Mouse (Mus musculus): Measurements from ENCODE around the gene Tecpr2. TPM values are rescaled to one million over a fixed set of nuclear protein-coding genes. Genes with fewer than 3 reads are reported as not detected.

Gene Tecpr2
- polyA plus RNA-seq, 1 experiment from 2014 or later = 5.7 TPM

GRCm38 (mm10) chr12:110999820-111000219 is 110.8 kb downstream of the Tecpr2 start:
- H3K27ac ChIP-seq = no peak overlapping the region
- ATAC-seq (ENCODE audit: insufficient number of reproducible peaks, insufficient read depth, low FRiP score, low TSS enrichment) = no peak
- 77% methylated on average over 2 of the region's 2 CpGs for WGBS
- H3K9ac ChIP-seq = no peak overlapping the region
- H3K36me3 ChIP-seq = no peaks in the 10 kb centered on the region
- H3K4me2 ChIP-seq (replicated peaks) = no peak overlapping the region
- no peak overlapping the region for H3K4me3 ChIP-seq
- no peaks in the 10 kb centered on the region for H3K27me3 ChIP-seq
- H3K4me1 ChIP-seq = no peaks in the 10 kb centered on the region
- H3K9me3 ChIP-seq = 0 out of 2 replicates have a peak, but pooled peaks cover 7% of the 10 kb centered on the region

GRCm38 (mm10) chr12:111000956-111001355 is 111.9 kb downstream of the Tecpr2 start:
- H3K4me2 ChIP-seq (replicated peaks) = no peak overlapping the region
- peaks cover 8% of the 10 kb centered on the region; the same call in 1 of the 2 replicates for H3K4me1 ChIP-seq
- no peak overlapping the region for H3K9ac ChIP-seq
- H3K4me3 ChIP-seq = no peak overlapping the region
- no peaks in the 10 kb centered on the region for H3K36me3 ChIP-seq
- H3K27ac ChIP-seq = no peak overlapping the region
- 0 out of 2 replicates have a peak, but pooled peaks cover 7% of the 10 kb centered on the region for H3K9me3 ChIP-seq
- ATAC-seq (ENCODE audit: insufficient number of reproducible peaks, insufficient read depth, low FRiP score, low TSS enrichment) = no peak
- WGBS = 91% methylated on average over 7 of the region's 7 CpGs
- H3K27me3 ChIP-seq = no peaks in the 10 kb centered on the region

GRCm38 (mm10) chr12:111004142-111004541 is 115.1 kb downstream of the Tecpr2 start:
- ATAC-seq (ENCODE audit: insufficient number of reproducible peaks, insufficient read depth, low FRiP score, low TSS enrichment) = no peak
- Histone ChIP-seq H3K36me3 (no peaks in the 10 kb centered on the region), H3K4me3 (no peak overlapping the region), H3K9me3 (no peaks in the 10 kb centered on the region), H3K4me2 (replicated peaks) (no peak overlapping the region), H3K27me3 (no peaks in the 10 kb centered on the region), H3K4me1 (peaks cover 25% of the 10 kb centered on the region), H3K27ac (no peak overlapping the region), H3K9ac (no peak overlapping the region)
- 82% methylated on average over 9 of the region's 9 CpGs for WGBS

- 70% methylated on average over 6 of the region's 6 CpGs for WGBS
- Histone ChIP-seq H3K36me3 (no peaks in the 10 kb centered on the region), H3K27me3 (no peaks in the 10 kb centered on the region), H3K4me3 (no peak overlapping the region), H3K9me3 (no peaks in the 10 kb centered on the region), H3K27ac (no peak overlapping the region), H3K4me2 (replicated peaks) (no peak overlapping the region), H3K4me1 (peaks cover 27% of the 10 kb centered on the region), H3K9ac (no peak overlapping the region)
- no peak for ATAC-seq (ENCODE audit: insufficient number of reproducible peaks, insufficient read depth, low FRiP score, low TSS enrichment)
Observed at GRCm38 (mm10) chr12:111005803-111006202, 116.7 kb downstream of the Tecpr2 start.

GRCm38 (mm10) chr12:111006339-111006738 is 117.3 kb downstream of the Tecpr2 start:
- no peaks in the 10 kb centered on the region for H3K27me3 ChIP-seq
- no peak overlapping the region for H3K4me2 ChIP-seq (replicated peaks)
- H3K36me3 ChIP-seq = no peaks in the 10 kb centered on the region
- H3K9ac ChIP-seq = no peak overlapping the region
- peaks cover 27% of the 10 kb centered on the region for H3K4me1 ChIP-seq
- no peak for ATAC-seq (ENCODE audit: insufficient number of reproducible peaks, insufficient read depth, low FRiP score, low TSS enrichment)
- H3K27ac ChIP-seq = no peak overlapping the region
- H3K9me3 ChIP-seq = no peaks in the 10 kb centered on the region
- 78% methylated on average over 5 of the region's 5 CpGs for WGBS
- H3K4me3 ChIP-seq = no peak overlapping the region

- peaks cover 27% of the 10 kb centered on the region for H3K4me1 ChIP-seq
- no peak for ATAC-seq (ENCODE audit: insufficient number of reproducible peaks, insufficient read depth, low FRiP score, low TSS enrichment)
- H3K4me3 ChIP-seq = no peak overlapping the region
- H3K9me3 ChIP-seq = no peaks in the 10 kb centered on the region
- H3K27me3 ChIP-seq = no peaks in the 10 kb centered on the region
- no peak overlapping the region for H3K27ac ChIP-seq
- H3K4me2 ChIP-seq (replicated peaks) = no peak overlapping the region
- H3K36me3 ChIP-seq = no peaks in the 10 kb centered on the region
- no peak overlapping the region for H3K9ac ChIP-seq
- 77% methylated on average over 14 of the region's 14 CpGs for WGBS
Observed at GRCm38 (mm10) chr12:111007134-111008103, 118.4 kb downstream of the Tecpr2 start.

- Histone ChIP-seq H3K4me2 (replicated peaks) (no peak overlapping the region), H3K27ac (peak overlapping the region; percentile 26), H3K9ac (no peak overlapping the region), H3K9me3 (no peaks in the 10 kb centered on the region), H3K27me3 (no peaks in the 10 kb centered on the region), H3K4me3 (no peak overlapping the region), H3K4me1 (peaks cover 27% of the 10 kb centered on the region), H3K36me3 (no peaks in the 10 kb centered on the region)
- WGBS = 61% methylated on average over 11 of the region's 11 CpGs
- ATAC-seq (ENCODE audit: insufficient number of reproducible peaks, insufficient read depth, low FRiP score, low TSS enrichment) = no peak
Observed at GRCm38 (mm10) chr12:111008500-111009490, 119.7 kb downstream of the Tecpr2 start.

GRCm38 (mm10) chr12:111009615-111010257 is 120.7 kb downstream of the Tecpr2 start:
- Histone ChIP-seq H3K4me2 (replicated peaks) (no peak overlapping the region), H3K9ac (no peak overlapping the region), H3K4me3 (no peak overlapping the region), H3K27ac (0 out of 2 replicates have a peak overlapping the region, but pooled peaks have one; percentile 17), H3K27me3 (no peaks in the 10 kb centered on the region), H3K4me1 (peaks cover 27% of the 10 kb centered on the region), H3K36me3 (no peaks in the 10 kb centered on the region), H3K9me3 (no peaks in the 10 kb centered on the region)
- no peak for ATAC-seq (ENCODE audit: insufficient number of reproducible peaks, insufficient read depth, low FRiP score, low TSS enrichment)
- WGBS = 74% methylated on average over 6 of the region's 6 CpGs

GRCm38 (mm10) chr12:111016807-111017206 is 127.7 kb downstream of the Tecpr2 start:
- H3K36me3 ChIP-seq = no peaks in the 10 kb centered on the region
- no peaks in the 10 kb centered on the region for H3K27me3 ChIP-seq
- no peak overlapping the region for H3K27ac ChIP-seq
- no peak overlapping the region for H3K4me3 ChIP-seq
- no peak overlapping the region for H3K9ac ChIP-seq
- no peaks in the 10 kb centered on the region for H3K9me3 ChIP-seq
- ATAC-seq (ENCODE audit: insufficient number of reproducible peaks, insufficient read depth, low FRiP score, low TSS enrichment) = no peak
- 87% methylated on average over 3 of the region's 3 CpGs for WGBS
- H3K4me2 ChIP-seq (replicated peaks) = no peak overlapping the region
- H3K4me1 ChIP-seq = 0 out of 2 replicates have a peak, but pooled peaks cover 4% of the 10 kb centered on the region

- Histone ChIP-seq H3K9me3 (no peaks in the 10 kb centered on the region), H3K9ac (no peak overlapping the region), H3K4me2 (replicated peaks) (no peak overlapping the region), H3K4me3 (no peak overlapping the region), H3K27me3 (no peaks in the 10 kb centered on the region), H3K4me1 (0 out of 2 replicates have a peak, but pooled peaks cover 4% of the 10 kb centered on the region), H3K36me3 (no peaks in the 10 kb centered on the region), H3K27ac (no peak overlapping the region)
- ATAC-seq (ENCODE audit: insufficient number of reproducible peaks, insufficient read depth, low FRiP score, low TSS enrichment) = no peak
- WGBS = 88% methylated on average over 11 of the region's 11 CpGs
Observed at GRCm38 (mm10) chr12:111018068-111018467, 129.0 kb downstream of the Tecpr2 start.

- no peak overlapping the region for H3K27ac ChIP-seq
- no peak overlapping the region for H3K4me2 ChIP-seq (replicated peaks)
- no peak overlapping the region for H3K4me3 ChIP-seq
- H3K4me1 ChIP-seq = 0 out of 2 replicates have a peak, but pooled peaks cover 4% of the 10 kb centered on the region
- H3K9me3 ChIP-seq = no peaks in the 10 kb centered on the region
- no peak for ATAC-seq (ENCODE audit: insufficient number of reproducible peaks, insufficient read depth, low FRiP score, low TSS enrichment)
- H3K27me3 ChIP-seq = no peaks in the 10 kb centered on the region
- H3K9ac ChIP-seq = no peak overlapping the region
- H3K36me3 ChIP-seq = no peaks in the 10 kb centered on the region
- 93% methylated on average over 2 of the region's 2 CpGs for WGBS
Observed at GRCm38 (mm10) chr12:111019086-111019485, 130.0 kb downstream of the Tecpr2 start.
